Mouse (Mus musculus) bone marrow, adult 2 months (tissue): ENCODE results near the gene Gm4894.

Experiments
- CTCF ChIP-seq: fragments of 200-500 bp; IDR thresholded peaks from 2 replicates; pipeline ENCODE4 v1.5.1; 2011; ENCODE audit warnings: low read length, control low read depth; ENCODE audit not compliant: control insufficient read depth, insufficient read depth
- POLR2A ChIP-seq: fragments of 200-500 bp; IDR thresholded peaks from 2 replicates; pipeline ENCODE4 v1.6.1; 2011; ENCODE audit warnings: low read depth, mild to moderate bottlenecking, control low read depth, low read length, borderline replicate concordance; ENCODE audit not compliant: control insufficient read depth

- TF ChIP-seq CTCF (no peak), POLR2A (no peak)
These were observed 18.6 kb downstream of the Gm4894 start for GRCm38 (mm10) chr9:49268949-49269348.
